Mouse (Mus musculus) cerebellum, adult 11 months (tissue): ENCODE results near the gene Secisbp2.
"Not testable (repeated sequence)": the region's sequence is repeated elsewhere in the genome, so short reads cannot be mapped to it uniquely, and the experiment has no call there.

Experiments used
- DNase-seq: peaks from one replicate; pipeline ENCODE4 v3.0.0; 2022

Secisbp2 gene

GRCm38 (mm10) chr13:51651408-51652064 lies at the start of gene Secisbp2:
TSS of gene Secisbp2 (plus strand) at chr13:51651697.
- peak; percentile 92 for DNase-seq

DNA sequence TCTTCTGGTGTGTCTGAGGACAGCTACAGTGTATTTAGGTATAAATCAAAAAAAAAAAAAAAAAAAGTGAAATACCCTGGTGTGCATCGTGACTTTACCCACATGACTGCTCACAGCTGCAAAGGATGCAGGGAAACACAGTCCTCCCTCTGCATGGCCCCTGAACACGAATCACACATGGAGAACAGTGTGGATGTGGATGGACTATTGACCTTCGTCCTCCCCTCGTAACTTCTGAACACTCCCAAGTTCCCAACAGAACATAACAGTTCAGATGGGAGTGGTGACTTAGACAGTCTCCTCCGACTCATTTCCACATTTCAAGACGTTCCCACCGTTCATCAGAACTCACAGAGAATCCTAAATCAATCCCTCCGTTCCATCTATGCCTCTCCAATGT lies 48.7 kb upstream of the Secisbp2 start:
- DNase-seq = no peak

DNA sequence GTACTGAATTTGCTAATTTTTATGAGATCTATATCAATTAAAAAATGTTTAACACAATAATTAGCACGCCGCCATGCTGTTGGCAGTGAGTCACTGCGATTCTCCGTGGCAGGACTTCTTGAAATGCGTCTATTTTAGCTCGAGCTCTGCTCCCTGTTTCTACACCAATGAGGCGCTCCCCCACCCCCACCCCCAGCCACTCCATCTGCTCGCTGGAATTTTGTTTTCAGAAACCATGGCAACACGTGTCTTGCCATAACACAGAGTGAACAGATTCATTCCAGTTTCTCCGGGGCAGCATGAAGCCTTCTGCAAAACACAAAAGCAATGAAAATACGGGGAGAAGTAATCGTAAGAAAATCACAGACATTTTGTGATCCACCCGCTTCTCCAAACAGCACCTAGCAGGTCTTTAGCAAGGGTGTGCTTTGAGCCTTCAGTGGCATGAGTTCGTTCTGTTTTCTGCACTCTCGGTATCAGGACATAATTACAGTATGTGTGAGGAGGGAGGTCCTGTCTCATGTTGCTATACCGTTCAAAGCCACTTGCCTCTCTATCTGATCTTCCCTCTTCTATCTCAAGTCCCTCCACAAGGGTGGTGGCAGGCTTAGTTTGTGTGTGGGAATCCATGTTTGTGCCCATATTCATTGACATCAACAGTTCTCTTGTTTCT lies 48.1 kb upstream of the Secisbp2 start:
- no peak for DNase-seq

DNA sequence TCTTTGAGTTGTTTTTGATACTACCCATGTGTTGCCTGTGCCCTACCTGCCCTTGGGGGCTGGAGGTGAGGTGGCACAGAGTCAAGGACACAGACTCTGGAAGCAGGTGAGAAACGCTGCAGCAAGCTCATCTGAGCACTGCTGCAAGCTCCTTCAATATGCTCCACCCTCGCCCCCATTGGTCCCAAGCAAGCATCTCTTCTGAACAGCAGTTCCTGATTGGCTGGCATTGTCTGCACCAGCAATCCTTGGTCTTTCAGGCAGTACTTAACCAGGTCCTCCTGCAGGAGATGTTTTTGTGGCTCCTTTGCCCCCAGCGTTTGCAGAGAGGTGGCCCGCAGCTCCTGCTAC lies 47.6 kb upstream of the Secisbp2 start:
- no peak for DNase-seq

DNA sequence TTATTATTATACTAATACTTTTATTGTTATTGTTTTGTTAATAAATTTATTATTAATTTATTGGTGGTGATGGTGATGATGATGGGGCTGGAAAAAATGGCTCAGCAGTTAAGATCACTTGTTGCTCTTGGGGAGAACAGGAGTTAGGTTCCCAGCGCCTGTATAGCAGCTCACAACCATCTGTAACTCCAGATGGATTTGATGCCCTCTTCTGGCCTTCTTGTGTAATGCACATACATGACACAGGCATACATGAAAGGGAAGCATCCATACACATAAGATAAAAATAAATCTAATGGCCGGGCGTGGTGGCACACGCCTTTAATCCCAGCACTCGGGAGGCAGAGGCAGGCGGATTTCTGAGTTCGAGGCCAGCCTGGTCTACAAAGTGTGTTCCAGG lies 42.3 kb upstream of the Secisbp2 start:
- no peak for DNase-seq

DNA sequence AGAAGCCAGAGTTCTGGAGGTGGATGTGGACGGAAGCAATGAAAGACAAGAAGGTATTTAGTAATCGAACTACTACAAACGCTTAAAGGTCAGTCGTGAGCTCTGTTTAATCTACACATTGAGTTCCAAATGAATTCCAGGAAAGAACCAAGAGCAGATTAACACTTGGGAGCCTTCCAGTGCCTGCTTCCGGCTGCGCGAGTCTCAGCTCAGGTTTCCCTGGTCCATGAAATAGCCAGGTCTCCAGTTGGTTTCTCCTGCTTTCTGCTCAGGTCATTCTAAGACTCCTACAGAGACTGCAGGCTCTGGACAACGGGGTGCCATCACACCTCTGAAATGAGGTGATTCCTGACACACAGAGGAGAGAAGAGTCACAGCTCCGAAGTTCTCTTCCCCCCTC lies 40.4 kb upstream of the Secisbp2 start:
- DNase-seq = no peak

DNA sequence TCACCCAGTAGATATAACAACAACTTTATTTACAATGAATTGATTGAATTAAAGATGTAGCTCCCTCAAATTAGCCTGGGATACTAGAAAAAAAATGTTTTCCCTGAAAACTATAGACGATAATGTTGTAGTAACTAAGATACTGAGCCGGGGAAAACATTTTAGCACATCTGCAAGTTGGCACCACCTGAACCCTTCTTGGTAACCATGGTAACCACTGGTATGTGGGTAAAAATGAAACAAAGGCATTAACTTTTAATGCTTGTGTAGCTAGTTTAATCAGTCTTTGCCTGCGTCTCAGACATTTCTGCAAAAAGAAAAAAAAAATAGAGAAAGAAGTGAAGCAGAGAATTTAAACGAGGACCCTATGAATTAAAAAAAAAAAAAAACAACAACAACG lies 40.0 kb upstream of the Secisbp2 start:
- no peak for DNase-seq

- DNase-seq = no peak
These were observed 35.7 kb upstream of the Secisbp2 start for GRCm38 (mm10) chr13:51615815-51616214.

DNA sequence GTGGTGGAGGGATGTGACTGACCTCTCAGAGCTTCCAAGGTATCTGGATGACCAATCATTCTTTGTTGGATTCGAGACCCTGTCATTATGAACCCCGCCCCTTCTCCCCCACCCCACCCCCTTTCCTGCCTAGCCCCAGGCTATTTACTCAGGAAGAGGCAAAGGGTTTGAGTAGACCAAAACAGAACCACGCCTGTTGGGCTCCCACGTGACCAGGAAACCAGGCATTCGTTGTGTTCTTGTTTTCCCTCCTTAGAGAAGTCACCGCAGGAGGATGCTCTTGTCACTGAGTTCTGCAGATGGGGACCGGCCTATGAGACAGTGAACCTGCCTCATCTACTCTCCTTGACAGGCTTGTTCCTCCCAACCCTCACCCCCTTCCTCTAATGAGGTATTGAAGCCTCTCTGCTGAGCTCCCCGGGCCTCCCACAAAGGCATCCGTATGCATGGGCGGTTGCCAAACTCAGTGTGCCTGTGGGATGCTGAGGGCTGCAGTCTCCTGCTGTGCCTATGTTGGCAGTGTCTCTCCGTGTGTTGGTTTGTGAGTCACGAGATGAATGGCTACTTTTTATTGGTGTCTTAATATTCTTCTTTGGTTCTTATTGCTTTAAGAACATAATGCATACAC lies 35.0 kb upstream of the Secisbp2 start:
- no peak for DNase-seq

GRCm38 (mm10) chr13:51617306-51617705 lies 34.2 kb upstream of the Secisbp2 start:
- no peak for DNase-seq

DNA sequence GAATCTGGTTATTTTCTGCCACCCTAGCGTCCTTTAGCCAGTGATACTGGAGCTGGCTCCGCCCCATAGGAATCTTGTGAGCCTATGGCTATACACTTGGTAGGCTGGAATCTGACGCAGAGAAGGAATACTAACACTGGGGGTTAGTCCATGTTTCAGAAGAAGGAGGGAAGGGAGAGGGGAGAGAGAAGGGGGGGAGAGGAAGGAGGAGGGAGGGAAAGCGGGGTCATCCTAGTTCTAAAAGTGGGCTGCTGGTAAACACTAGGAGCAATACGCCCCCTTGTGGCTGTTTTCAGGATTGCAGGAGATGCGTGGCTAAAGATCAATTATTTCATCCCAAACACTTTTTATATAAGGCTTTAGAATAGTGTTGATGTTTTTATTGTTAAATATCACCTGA lies 33.6 kb upstream of the Secisbp2 start:
- peak; percentile 17 for DNase-seq

GRCm38 (mm10) chr13:51618602-51619001 lies 32.9 kb upstream of the Secisbp2 start:
- no peak for DNase-seq

DNA sequence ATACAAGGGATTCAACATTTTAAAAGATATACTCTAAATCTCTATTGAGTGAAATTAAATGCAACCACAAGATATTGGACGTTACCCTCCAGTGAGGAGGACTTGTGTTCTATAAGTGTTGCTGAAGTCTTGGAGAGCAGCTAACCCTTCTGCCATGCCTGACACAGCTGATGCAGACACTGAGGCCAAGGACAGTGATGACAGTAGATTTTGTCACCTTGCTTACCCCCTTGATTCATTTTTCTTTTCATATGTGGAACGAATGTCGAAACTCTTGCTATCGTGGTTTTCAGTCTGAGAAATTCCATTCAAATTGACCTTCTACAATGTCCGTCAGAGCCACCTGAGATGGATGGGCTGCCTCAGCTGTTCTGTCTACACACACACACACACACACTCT lies 28.9 kb upstream of the Secisbp2 start:
- DNase-seq = no peak

GRCm38 (mm10) chr13:51623678-51624077 lies 27.8 kb upstream of the Secisbp2 start:
- DNase-seq = no peak

DNA sequence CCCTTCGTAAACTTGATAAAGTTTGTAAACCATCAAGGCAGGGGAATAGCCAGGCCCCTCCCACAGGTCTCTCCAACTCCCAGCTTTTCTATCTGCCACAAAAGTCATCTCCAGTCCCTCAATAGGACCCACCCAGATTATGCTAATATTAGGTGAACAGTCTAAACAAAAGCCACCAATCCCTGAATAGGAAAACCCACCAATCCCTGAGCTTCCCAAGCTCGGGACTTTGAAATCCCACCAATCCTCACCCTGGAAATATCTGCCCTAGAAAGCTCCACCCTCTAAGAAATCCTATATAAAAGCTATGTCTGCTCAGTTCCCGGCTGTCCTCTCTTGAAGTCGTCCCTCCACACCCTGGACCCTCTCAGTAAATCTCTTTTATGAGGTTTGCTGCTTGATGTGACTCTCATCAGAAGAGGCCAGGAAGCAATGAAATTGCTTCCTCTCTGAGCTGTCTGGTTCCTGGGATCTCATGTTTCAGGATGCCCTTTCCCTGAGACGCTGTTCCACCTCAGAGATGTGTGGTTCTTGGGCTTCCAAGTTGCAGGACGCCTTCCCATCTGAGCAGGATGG lies 23.1 kb upstream of the Secisbp2 start:
- DNase-seq = no peak

GRCm38 (mm10) chr13:51631354-51631992 lies 20.0 kb upstream of the Secisbp2 start:
- no peak for DNase-seq

GRCm38 (mm10) chr13:51632560-51633218 lies 18.8 kb upstream of the Secisbp2 start:
- no peak for DNase-seq

DNA sequence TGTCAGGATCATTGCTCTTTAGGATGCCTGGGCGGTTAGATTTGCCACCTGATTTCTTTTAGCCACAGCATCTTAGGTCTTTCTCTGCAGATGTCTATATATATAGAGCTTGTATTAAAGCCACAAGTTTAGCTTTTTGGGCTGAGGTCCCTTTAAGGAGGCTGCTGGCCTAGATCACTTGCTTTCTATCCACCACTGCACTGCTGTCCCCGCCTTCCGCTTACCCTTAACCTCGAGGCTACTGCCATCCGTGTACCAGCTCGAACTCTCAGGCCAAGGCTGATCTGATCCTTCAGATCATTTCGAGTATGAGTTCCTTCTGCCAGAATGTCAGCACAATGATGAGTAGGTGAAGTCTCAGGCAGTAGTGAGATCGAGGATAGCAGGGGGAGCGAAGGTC lies 16.1 kb upstream of the Secisbp2 start:
- DNase-seq = not testable (repeated sequence)

GRCm38 (mm10) chr13:51638958-51639357 lies 12.5 kb upstream of the Secisbp2 start:
- no peak for DNase-seq

- no peak for DNase-seq
These were observed 10.1 kb upstream of the Secisbp2 start for GRCm38 (mm10) chr13:51641424-51641823.

- DNase-seq = no peak
These were observed 9.2 kb upstream of the Secisbp2 start for GRCm38 (mm10) chr13:51642171-51642778.
